ENCODE assay signal across 8 mouse cellular contexts in the genomic region with DNA sequence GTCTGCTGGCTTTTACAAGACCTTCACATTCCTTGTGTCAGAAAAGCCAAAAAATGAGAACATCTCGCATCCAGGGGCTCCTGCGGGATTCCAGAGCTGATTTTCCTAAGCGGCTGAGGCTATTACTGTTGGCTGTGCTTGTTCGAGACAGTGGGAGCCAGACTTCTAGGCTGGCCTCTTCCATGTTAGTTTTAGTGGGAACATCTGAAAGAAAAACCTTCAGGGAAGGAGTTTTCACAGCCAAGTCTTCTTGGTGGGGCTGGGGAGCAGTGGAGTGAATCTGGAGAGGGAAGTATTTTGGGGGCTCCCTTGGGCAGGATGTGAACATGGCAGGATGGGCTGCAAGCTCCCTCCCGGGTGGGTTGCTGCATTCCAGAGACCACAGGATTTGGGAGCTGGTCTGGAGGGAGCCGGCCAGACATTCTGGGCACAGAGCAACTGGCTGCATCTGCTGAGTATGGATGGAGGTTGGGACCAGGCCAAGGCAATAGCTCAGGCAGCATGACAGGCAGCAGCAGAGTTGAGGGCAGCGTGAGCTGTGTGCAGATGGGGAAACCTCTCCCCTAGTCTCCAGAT. TPM values are rescaled to one million over a fixed set of nuclear protein-coding genes. Genes with fewer than 3 reads are reported as not detected.
DNase-seq lines count a peak whose midpoint lies in the region; ATAC-seq and TF ChIP-seq lines count a peak whose summit lies in the region.

No protein-coding gene starts in this region.

- 61% methylated on average over 7 of the region's 7 CpGs for WGBS in neural tube, embryonic 13.5 days
- 52% methylated on average over 7 of the region's 7 CpGs for WGBS in heart, embryonic 16.5 days
- WGBS in lung, postnatal 0 days: 48% methylated on average over 7 of the region's 7 CpGs

- no peak for TF ChIP-seq CTCF in lung, postnatal 0 days (IDR thresholded peaks at IDR 0.05)

- peak; percentile 67 to 78 for DNase-seq in cerebellum, postnatal 10 days
- DNase-seq in cerebellum, adult 11 months: no peak
- no peak for DNase-seq in neural tube, embryonic 10.5 days (ENCODE audit: extremely low spot score, low spot score)
- peak; percentile 39 for DNase-seq in lung, postnatal 0 days (ENCODE audit: low spot score)
- no peak for DNase-seq in spleen, postnatal 4 days (ENCODE audit: low spot score in 2 of 2)
- DNase-seq in frontal cortex, postnatal 25 days (ENCODE audit: low spot score in 2 of 2): no peak

- ATAC-seq in neural tube, embryonic 13.5 days (ENCODE audit: low read depth): no peak
- ATAC-seq in heart, embryonic 16.5 days (replicated peaks; ENCODE audit: extremely low read depth, insufficient read depth, low FRiP score): no peak
- ATAC-seq in lung, postnatal 0 days: no peak

- no peak overlapping the region for H3K4me2 ChIP-seq in neural tube, embryonic 13.5 days
- no peak overlapping the region for H3K4me2 ChIP-seq in heart, embryonic 16.5 days (ENCODE audit: low read depth, low read length)
- no peak overlapping the region for H3K4me2 ChIP-seq in lung, postnatal 0 days (replicated peaks; ENCODE audit: low read depth, low read length)

- H3K9ac ChIP-seq in neural tube, embryonic 13.5 days: no peak overlapping the region
- H3K9ac ChIP-seq in heart, embryonic 16.5 days (ENCODE audit: low read length): 0 out of 2 replicates have a peak overlapping the region, but pooled peaks have one; percentile 7
- no peak overlapping the region for H3K9ac ChIP-seq in lung, postnatal 0 days (replicated peaks; ENCODE audit: low read depth)

- H3K27me3 ChIP-seq in neural tube, embryonic 13.5 days: no peaks in the 10 kb centered on the region
- H3K27me3 ChIP-seq in heart, embryonic 16.5 days (ENCODE audit: control insufficient read depth, insufficient read depth, low read length): no peaks in the 10 kb centered on the region
- no peaks in the 10 kb centered on the region for H3K27me3 ChIP-seq in lung, postnatal 0 days (replicated peaks; ENCODE audit: insufficient read depth, low read length)

- H3K27ac ChIP-seq in neural tube, embryonic 13.5 days (replicated peaks): 0 out of 2 replicates have a peak overlapping the region, but pooled peaks have one; percentile 15
- H3K27ac ChIP-seq in heart, embryonic 16.5 days (ENCODE audit: low read length): peak overlapping the region; percentile 66
- peak overlapping the region; percentile 38; the same call in 1 of the 2 replicates for H3K27ac ChIP-seq in lung, postnatal 0 days (ENCODE audit: low read length)

- TF ChIP-seq EP300 in lung, postnatal 0 days (IDR thresholded peaks at IDR 0.05): no peak

- H3K9me3 ChIP-seq in neural tube, embryonic 13.5 days: no peaks in the 10 kb centered on the region
- H3K9me3 ChIP-seq in heart, embryonic 16.5 days (replicated peaks; ENCODE audit: control insufficient read depth, low read length): no peaks in the 10 kb centered on the region
- no peaks in the 10 kb centered on the region for H3K9me3 ChIP-seq in lung, postnatal 0 days (ENCODE audit: low read length)

- H3K4me1 ChIP-seq in neural tube, embryonic 13.5 days (replicated peaks): peaks cover 4% of the 10 kb centered on the region; the same call in 1 of the 2 replicates
- H3K4me1 ChIP-seq in heart, embryonic 16.5 days (ENCODE audit: control insufficient read depth, insufficient read depth, low read length): peaks cover 7% of the 10 kb centered on the region
- peaks cover 8% of the 10 kb centered on the region; the same call in 1 of the 2 replicates for H3K4me1 ChIP-seq in lung, postnatal 0 days (ENCODE audit: insufficient read depth, low read depth, low read length)

- no peaks in the 10 kb centered on the region for H3K36me3 ChIP-seq in neural tube, embryonic 13.5 days
- no peaks in the 10 kb centered on the region for H3K36me3 ChIP-seq in heart, embryonic 16.5 days (ENCODE audit: control insufficient read depth, insufficient read depth)
- H3K36me3 ChIP-seq in lung, postnatal 0 days (ENCODE audit: insufficient read depth, low read length): no peaks in the 10 kb centered on the region

- H3K4me3 ChIP-seq in neural tube, embryonic 13.5 days: no peak overlapping the region
- H3K4me3 ChIP-seq in heart, embryonic 16.5 days (ENCODE audit: low read length): no peak overlapping the region
- no peak overlapping the region for H3K4me3 ChIP-seq in lung, postnatal 0 days (ENCODE audit: low read depth, low read length)

RNA-seq across cellular contexts. Expression of a gene that starts 4.6 kb away (rescaled TPM):
- polyA plus RNA-seq in neural tube, embryonic 13.5 days (2015; fragmentation: Nextera tagmentation; extraction: Ambion mirVana): 32.5 and 34.9 TPM in 2 replicates
- polyA plus RNA-seq in heart, embryonic 16.5 days (2015; fragmentation: Nextera tagmentation; extraction: Ambion mirVana): 24.8 and 28.4 TPM in 2 replicates
- 54.6 and 57.3 TPM in 2 replicates for polyA plus RNA-seq in lung, postnatal 0 days (2015; fragmentation: Nextera tagmentation; extraction: Ambion mirVana)

Comparison
In these comparisons a context has a peak if more than half of its experiments do, and no peak if none do; other contexts are left out.
1. DNase-seq: peak in cerebellum, postnatal 10 days (2 of 2) and lung, postnatal 0 days (single experiment); none in cerebellum, adult 11 months (single experiment), neural tube, embryonic 10.5 days (single experiment), spleen, postnatal 4 days (0 of 2) and frontal cortex, postnatal 25 days (0 of 2).
2. H3K27ac ChIP-seq: peak in every context shown above with its lines; median percentile 66 in heart, embryonic 16.5 days; 38 in lung, postnatal 0 days; 15 in neural tube, embryonic 13.5 days.